Mouse (Mus musculus): ENCODE data around the gene Lhpp.
A peak's percentile ranks its signal among the peaks of the same experiment; 100 is the strongest.

GRCm38 (mm10) chr7:132736099-132736862 lies 125.8 kb downstream of the Lhpp start:
- TF ChIP-seq TCF12 (IDR thresholded peaks at IDR 0.05; ENCODE audit: insufficient read depth, poor library complexity, severe bottlenecking) (no peak), POLR2A (IDR thresholded peaks at IDR 0.05; ENCODE audit: insufficient read length, low read depth) (no peak), E2F4 (IDR thresholded peaks at IDR 0.05; ENCODE audit: insufficient read depth) (no peak), CEBPB (IDR thresholded peaks at IDR 0.05; ENCODE audit: insufficient read depth, poor library complexity, severe bottlenecking) (no peak), TCF3 (IDR thresholded peaks at IDR 0.05; ENCODE audit: insufficient read length, low read depth) (no peak), MYOD1 (IDR thresholded peaks at IDR 0.05; ENCODE audit: control insufficient read depth in 1 of 3, insufficient read length in 2 of 3, low read depth in 2 of 3) (no peak), USF1 (IDR thresholded peaks at IDR 0.05; ENCODE audit: low read depth) (no peak), MYOG (IDR thresholded peaks at IDR 0.05; ENCODE audit: control insufficient read depth in 1 of 3, insufficient read depth in 1 of 3, insufficient read length in 2 of 3, low read depth in 2 of 3) (peak in 1 of 3 experiments; percentile 39), MAX (IDR thresholded peaks at IDR 0.05; ENCODE audit: low read depth) (no peak), POLR2AphosphoS2 (IDR thresholded peaks at IDR 0.05; ENCODE audit: insufficient read length, low read depth) (no peak), SRF (IDR thresholded peaks at IDR 0.05; ENCODE audit: control insufficient read depth, insufficient read length, low read depth) (no peak)

Data from myocyte (in vitro differentiated cells).